Mouse (Mus musculus): Measurements from ENCODE around the gene Acbd4.

Gene Acbd4

GRCm38 (mm10) chr11:103113005-103113404 is 11.5 kb downstream of the Acbd4 start:
- CTCF ChIA-PET = no interaction called here

- CTCF ChIA-PET = interaction anchor here (2.2 kb wide), 1 partner anchor 19 kb away, joined by 6 read pairs; the partner anchor contains the start of gene Hexim2
Measured at GRCm38 (mm10) chr11:103113771-103114170, 12.3 kb downstream of the Acbd4 start.

- CTCF ChIA-PET = interaction anchor here (0.6 to 2.2 kb wide), 3 partner anchors 12 to 60 kb away, joined by 3 to 6 read pairs (median 3); partner anchors contain the start of gene Hexim2
Measured at GRCm38 (mm10) chr11:103114270-103114943, 12.9 kb downstream of the Acbd4 start.

GRCm38 (mm10) chr11:103115163-103116007 is 13.9 kb downstream of the Acbd4 start:
- CTCF ChIA-PET = interaction anchor here (0.6 to 2.2 kb wide), 5 partner anchors 10 to 59 kb away, joined by 3 to 6 read pairs (median 3); partner anchors contain the start of gene Hexim2

GRCm38 (mm10) chr11:103116008-103116818 is 14.7 kb downstream of the Acbd4 start, which contains the start of gene Hexim1:
Gene Hexim1, plus strand, starts transcription at chr11:103116231.
- CTCF ChIA-PET = interaction anchor here (0.6 to 2.2 kb wide), 5 partner anchors 11 to 214 kb away, joined by 3 to 6 read pairs (median 4); partner anchors contain the start of gene Hexim2

GRCm38 (mm10) chr11:103116959-103117590 is 15.6 kb downstream of the Acbd4 start:
- CTCF ChIA-PET = interaction anchor here (0.6 to 1.2 kb wide), 4 partner anchors 14 to 137 kb away, joined by 3 to 8 read pairs (median 4); no protein-coding TSS in a partner anchor

- CTCF ChIA-PET = interaction anchor here (0.6 to 1.2 kb wide), 5 partner anchors 10 to 137 kb away, joined by 3 to 13 read pairs (median 4); no protein-coding TSS in a partner anchor
Measured at GRCm38 (mm10) chr11:103117591-103118009, 16.1 kb downstream of the Acbd4 start.

- CTCF ChIA-PET = interaction anchor here (1.0 kb wide), 1 partner anchor 24 kb away, joined by 3 read pairs; no protein-coding TSS in a partner anchor
Measured at GRCm38 (mm10) chr11:103118866-103119265, 17.4 kb downstream of the Acbd4 start.

- CTCF ChIA-PET = no interaction called here
Measured at GRCm38 (mm10) chr11:103119609-103120008, 18.1 kb downstream of the Acbd4 start.

GRCm38 (mm10) chr11:103120315-103120714 is 18.8 kb downstream of the Acbd4 start:
- CTCF ChIA-PET = no interaction called here

GRCm38 (mm10) chr11:103131701-103132575 is 30.5 kb downstream of the Acbd4 start, which contains the start of gene Hexim2:
Gene Hexim2, plus strand, starts transcription at chr11:103132429.
- CTCF ChIA-PET = interaction anchor here (0.6 to 2.0 kb wide), 2 partner anchors 17 to 203 kb away, joined by 4 to 6 read pairs; no protein-coding TSS in a partner anchor

GRCm38 (mm10) chr11:103132576-103133455 is 31.3 kb downstream of the Acbd4 start:
- CTCF ChIA-PET = interaction anchor here (0.8 to 2.0 kb wide), 3 partner anchors 15 to 18 kb away, joined by 5 to 8 read pairs (median 6); no protein-coding TSS in a partner anchor

- CTCF ChIA-PET = interaction anchor here (0.7 to 2.0 kb wide), 5 partner anchors 16 to 165 kb away, joined by 3 to 8 read pairs (median 5); no protein-coding TSS in a partner anchor
Measured at GRCm38 (mm10) chr11:103133456-103134185, 32.1 kb downstream of the Acbd4 start.

- CTCF ChIA-PET = interaction anchor here (0.7 to 1.7 kb wide), 3 partner anchors 17 to 165 kb away, joined by 3 to 8 read pairs (median 4); no protein-coding TSS in a partner anchor
Measured at GRCm38 (mm10) chr11:103134221-103134620, 32.7 kb downstream of the Acbd4 start.

- CTCF ChIA-PET = interaction anchor here (0.7 kb wide), 2 partner anchors 35 to 1291 kb away, joined by 5 to 7 read pairs; no protein-coding TSS in a partner anchor
Measured at GRCm38 (mm10) chr11:103136039-103136577, 34.6 kb downstream of the Acbd4 start.

GRCm38 (mm10) chr11:103139951-103140762 is 38.7 kb downstream of the Acbd4 start:
- CTCF ChIA-PET = interaction anchor here (0.5 kb wide), 1 partner anchor 32 kb away, joined by 3 read pairs; no protein-coding TSS in a partner anchor

All from spleen, embryonic (tissue).